Mouse (Mus musculus): ENCODE results near the gene Klhdc8b.

The Klhdc8b gene

DNA sequence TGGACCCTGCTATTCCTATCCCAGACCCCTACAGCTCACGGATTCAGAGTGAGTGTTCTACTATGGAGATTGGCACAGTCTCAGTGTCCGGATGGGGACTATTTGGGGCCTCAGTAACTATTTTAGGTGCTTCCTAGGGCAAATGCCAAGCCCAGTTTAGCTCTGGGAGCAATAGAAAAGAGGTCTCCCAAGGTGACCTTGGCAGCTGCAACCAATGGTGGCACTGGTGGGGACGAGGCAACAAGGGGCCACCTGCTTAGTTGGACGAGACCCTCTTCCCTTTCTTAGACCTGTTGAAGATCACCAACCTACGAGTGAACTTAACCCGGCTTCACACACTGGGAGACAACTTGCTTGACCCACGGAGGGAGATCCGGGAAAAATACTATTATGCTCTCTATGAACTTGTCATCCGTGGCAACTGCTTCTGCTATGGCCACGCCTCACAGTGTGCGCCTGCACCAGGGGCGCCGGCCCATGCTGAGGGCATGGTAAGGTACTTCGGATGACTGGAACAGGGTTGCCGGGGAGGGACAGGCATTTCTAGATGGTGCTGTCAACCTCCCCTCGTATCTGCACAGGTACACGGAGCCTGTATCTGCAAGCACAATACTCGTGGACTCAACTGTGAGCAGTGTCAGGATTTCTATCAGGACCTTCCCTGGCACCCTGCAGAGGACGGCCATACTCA lies 20.3 kb upstream of the Klhdc8b start:
- DNase-seq (ENCODE audit: low read depth, low spot score): no peak

DNA sequence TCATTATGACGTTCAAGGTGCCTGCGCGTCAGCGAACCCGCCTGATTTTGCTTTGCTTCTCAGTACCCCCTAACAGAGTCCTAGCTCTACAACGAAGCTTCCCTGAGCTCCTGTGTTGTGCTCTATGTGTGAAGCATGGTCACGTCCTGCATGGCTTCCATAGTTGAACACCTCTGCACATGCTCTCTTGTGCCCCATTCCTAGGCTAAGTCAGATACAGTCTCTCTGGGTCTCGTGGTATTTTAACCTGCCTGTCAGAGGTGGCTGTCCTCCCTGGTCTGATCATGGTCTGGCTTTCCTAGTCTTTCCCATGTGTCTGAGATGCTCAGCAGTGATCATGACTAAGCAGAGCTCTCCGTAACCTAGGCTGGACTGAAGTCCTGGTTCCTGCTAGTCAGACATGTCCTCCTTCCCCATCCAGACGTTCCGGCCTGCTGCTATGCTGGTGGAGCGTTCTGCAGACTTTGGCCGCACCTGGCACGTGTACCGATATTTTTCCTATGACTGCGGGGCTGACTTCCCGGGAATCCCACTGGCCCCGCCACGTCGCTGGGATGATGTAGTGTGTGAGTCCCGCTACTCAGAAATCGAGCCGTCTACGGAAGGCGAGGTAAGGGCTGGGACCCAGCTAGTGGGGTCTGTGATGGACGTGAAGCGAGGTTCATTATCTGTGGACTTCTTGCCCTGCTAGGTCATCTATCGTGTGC lies 19.6 kb upstream of the Klhdc8b start:
- no peak for DNase-seq (ENCODE audit: low read depth, low spot score)

DNA sequence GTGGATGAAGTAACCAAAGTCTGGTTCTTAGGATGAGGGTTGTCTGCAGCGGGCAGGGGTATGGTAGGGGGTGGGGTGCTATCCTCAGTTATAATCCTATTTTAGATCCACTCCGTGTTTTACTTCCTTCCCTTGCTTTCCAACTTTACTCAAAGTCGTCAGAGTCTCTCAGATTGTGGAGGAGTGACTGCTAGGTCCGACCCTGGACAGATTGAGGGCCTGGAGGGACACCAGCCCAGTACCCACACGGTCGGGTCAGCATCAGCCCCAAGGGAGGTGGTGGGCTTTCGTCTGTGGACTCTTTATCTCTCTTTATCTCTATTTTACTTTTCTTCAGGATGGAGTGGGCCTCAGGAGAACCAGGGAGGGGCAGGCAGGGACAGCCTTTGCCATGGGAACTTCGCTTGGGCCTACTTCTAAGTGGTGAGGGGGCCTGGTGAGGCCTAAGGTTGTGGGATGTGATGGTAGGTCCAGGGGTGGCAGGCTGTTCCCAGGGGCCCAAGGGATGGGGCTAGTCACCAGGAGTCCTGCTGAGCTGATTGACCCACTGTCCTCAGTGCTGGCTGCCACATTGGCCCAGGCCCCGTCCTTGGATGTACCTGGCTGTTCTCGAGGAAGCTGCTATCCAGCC lies 18.5 kb upstream of the Klhdc8b start, which contains the start of gene Lamb2:
Lamb2 (plus strand) TSS at position 16 of the 631 bp plus-strand sequence.
- DNase-seq (ENCODE audit: low read depth, low spot score): no peak

DNA sequence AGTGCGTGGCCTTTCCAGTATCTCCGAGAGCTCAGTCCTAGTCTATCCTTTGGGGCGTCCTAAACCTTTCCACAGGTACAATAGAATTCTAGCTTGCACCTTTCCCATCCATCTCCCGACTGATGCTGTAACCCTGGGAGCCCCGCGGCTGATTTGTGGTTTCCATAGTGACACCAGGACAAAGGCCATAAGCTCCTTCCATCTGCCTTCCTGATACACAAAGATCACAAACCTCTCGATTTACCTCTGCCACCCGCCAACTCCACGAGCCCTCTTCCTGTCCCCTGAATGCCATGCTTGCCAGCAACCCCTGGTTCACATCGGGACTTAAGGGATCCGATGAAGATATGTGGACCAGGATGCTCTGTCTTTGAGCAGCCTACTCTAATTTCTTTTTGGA lies 17.9 kb upstream of the Klhdc8b start:
- no peak for DNase-seq (ENCODE audit: low read depth, low spot score)

DNA sequence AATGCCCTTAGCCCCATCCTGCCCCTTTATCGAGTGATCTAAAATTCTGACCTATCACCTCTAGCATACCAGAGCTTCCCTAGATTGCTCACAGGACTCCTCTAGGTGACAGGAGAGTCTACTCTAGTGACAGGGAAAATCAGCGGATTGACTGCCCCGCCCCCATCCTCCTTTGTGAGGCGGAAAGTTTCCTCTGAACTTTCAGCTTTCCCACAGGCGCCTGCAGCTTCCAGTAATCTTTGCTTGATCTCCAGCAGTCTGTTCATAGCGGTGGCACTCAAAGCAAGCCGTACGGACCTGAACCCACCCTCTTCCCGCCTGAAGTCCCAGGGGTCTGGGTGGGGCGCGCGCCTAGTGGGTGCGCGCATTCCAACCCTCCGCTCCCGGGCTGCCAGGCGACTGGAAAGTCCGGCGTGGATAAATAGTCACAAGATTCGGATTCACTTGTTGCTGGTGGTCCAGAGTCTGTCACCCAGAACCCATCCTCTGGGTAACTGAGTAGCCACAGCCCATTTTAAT lies 17.3 kb upstream of the Klhdc8b start:
- no peak for DNase-seq (ENCODE audit: low read depth, low spot score)

DNA sequence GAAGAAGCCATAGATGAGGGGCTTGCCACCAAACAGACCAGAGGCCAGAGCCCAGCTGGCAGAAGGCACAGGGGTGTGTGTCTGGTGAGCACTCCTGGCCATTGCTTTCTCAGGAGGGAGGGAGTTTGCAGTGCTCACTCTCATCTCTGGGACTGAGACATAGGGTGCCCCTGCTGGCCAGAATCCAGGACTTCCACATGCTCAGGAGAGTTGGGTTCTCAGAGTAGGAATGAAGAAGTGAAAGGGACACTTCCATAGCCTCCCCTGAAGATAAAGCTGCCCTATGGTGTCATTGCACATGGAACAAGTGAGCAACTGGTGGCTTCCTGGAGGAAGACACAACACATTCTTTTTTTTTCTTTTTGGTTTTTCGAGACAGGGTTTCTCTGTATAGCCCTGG lies 13.1 kb upstream of the Klhdc8b start:
- DNase-seq (ENCODE audit: low read depth, low spot score): no peak

DNA sequence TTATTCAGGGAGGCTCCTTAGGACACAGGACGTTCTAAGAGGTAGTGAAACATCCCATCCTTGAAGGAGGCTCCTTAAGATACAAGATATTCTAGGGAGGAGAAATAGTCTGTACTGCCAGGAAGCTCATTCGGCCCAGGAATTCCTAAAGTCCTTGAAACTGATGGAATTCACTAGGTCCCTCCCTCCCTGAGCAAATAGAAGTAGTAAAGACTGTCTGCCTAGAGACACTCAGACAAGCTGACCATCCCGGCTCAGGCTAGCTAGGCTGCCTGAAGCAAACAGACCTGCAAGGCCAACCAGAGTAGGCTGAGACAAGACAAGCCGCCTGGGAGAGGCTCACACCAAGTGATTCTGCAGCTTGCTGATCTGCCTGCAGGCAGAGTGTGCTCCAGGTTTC lies 8.5 kb upstream of the Klhdc8b start:
- no peak for DNase-seq (ENCODE audit: low read depth, low spot score)

DNA sequence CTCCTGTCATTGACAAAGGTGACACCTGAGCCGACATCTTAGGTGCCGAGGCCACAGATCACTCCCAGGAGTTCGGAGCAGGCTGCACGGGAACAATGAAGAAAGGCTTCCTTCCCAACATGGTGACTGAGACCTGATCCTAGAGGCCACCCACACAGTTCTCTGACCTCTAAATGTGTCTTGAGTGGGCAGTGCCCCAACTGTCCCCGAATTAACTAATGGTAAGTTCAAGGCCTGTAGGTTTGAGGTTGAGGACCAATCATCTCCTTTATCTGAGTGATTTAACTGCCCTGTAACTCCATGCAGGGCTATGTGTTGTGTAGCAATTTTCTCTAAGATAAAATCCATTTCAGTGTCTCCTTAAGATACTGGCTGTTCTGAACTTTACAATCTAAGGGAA lies 8.0 kb upstream of the Klhdc8b start:
- DNase-seq (ENCODE audit: low read depth, low spot score): no peak

DNA sequence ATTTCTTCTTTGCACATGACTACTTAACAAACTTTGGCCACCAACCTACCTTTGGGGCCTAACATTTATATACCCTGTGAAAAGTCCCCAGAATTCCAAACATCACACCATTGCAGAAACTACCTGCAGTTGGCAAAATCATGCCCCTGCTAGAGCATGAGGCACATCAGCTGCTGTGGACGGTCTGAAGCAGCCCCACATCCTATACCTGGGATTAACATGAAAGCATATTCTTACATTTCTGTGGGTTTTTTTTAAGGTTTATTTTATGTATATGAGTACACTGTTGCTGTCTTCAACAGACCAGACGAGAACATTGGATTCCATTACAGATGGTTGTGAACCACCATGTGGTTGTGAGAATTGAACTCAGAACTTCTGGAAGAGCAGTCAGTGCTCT lies 4.8 kb upstream of the Klhdc8b start:
- DNase-seq (ENCODE audit: low read depth, low spot score): no peak

DNA sequence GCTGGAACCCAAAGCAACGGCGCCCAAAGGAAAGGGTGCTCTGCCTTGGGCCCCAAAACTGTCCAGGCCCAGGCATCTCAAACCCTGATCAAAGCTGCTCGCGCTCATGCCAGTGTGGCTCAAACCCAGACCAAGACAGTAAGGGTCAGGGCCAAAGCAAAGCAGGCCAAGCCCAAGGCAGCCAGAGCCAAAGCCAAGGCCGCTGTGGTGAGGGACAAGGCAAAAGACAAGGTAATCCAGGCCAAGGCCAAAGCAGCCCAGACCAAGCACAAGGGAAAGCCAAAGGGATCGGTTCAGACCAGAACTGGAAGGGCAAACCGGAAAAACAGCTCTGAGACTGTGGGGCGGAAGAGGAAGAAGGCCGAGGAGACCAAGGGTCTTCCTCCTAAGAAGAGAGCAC lies 2.3 kb upstream of the Klhdc8b start:
- DNase-seq (ENCODE audit: low read depth, low spot score): no peak

DNA sequence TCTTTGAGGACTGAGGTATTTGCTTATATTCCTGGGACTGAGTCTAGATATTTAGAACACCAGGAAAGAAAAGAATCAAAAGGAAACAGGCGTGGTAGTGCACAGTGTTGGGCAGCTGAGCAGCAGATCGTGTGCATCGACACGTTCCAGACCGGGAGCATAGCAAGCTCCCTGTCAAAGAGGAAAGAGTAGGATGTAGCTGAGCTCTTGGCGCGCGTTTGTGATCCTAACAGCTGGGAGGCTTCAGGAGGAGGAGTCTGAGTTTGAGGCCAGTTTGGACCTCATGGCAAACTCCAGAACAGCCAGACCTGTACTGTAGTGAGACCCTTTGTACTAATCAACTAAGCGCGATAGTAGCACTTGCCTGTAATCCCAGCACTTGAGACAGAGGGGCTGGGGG lies 811 bp upstream of the Klhdc8b start:
- DNase-seq (ENCODE audit: low read depth, low spot score): no peak

DNA sequence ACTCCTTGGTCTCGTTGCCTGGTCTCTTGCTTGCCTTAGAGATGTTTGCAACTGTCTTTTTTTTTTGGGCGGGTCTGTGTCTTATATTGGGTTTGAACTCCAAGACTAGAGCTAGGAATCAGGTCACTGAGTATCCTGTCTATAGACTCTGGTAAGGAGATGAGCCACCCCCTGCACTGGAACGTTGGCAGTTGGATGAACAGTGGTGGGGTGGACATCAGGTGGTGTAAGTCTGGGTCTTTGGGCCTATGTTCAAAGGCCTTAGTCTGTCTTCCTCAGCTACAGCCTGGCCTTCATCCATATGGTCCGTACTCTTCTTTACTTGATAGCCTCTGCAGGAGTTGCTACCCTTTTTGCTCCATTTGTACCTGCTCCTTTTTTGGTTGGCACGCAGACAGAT lies 294 bp upstream of the Klhdc8b start:
- no peak for DNase-seq (ENCODE audit: low read depth, low spot score)

DNA sequence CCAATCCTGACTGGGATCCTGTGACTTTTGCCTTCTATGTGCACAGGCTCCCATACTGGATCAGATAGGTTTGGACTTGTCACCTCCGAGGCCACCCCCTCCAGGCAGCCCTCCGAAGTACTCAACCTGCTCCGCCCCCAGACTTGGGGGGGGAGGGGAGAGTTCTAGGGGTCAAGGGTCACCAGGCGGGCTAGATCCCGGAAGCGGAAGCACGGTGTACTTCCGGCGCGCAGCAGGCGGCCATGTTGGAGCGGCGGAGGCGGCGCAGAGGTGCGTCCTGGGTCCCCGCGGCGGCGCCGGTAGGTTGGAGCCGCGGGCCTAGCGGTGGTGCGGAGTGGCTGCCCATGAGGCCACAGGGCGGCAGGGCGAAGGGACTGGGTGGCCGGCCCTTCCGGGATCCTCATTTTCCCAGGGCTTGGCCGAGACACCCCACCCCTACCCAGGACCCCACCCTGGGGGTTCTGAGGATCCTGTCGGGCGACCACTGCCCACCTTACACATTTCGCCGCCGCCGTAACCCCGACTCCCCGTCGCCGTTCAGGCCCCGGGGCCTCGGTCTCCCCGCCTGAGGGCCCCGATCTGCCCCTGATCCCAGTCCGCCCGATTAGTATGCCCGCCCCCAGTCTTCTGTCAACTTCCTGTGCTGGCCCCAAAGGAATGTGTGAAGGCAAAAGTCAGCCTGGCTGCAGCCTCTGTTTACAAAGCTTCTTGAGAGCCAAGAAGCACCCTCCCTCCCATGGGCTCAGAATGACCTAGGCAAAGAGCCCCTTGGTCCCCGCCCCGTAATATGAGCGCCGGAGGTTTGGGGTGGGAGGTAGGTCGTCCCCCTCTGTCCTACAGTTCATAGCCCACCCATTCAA lies 832 bp downstream of the Klhdc8b start, which contains the start of gene Ccdc71:
Ccdc71 (plus strand) TSS at position 209 of the 860 bp plus-strand sequence.
- no peak for DNase-seq (ENCODE audit: low read depth, low spot score)

DNA sequence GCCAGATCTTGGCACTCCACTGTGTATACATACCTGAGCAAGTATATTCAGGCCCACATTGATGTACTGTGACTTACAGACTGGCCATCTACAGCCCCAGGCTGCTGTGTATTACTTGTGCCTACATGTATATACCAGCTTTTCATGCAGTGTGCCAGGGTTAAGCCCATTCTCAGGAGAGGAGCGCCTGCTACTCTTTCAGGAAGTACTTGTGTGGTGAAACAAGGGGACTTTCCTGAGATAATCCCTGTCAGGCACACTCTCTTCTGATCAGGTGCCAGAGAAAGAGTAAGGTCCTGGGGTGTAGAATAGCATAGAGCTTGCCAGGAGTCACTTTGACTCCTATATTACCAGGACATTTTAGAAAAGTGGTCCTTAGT lies 1.5 kb downstream of the Klhdc8b start:
- no peak for DNase-seq (ENCODE audit: low read depth, low spot score)

DNA sequence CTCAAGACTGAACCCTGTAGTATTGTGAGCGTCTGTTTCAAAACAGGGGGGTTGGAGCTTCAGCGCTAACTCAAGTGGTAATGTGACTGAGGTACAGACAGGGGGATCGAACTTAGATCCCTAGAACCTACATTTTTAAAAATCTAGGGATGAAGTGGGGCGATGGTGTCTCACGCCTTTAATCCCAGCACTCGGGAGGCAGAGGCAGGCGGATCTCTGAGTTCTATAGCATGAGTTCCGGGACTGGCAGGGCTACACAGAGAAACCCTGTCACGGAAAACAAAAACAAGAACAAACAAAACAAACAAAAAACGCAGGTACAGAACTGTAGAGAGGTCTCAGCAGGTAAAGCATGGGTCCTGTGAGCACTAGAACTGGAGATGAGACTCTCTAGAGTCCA lies 4.4 kb downstream of the Klhdc8b start:
- DNase-seq (ENCODE audit: low read depth, low spot score): no peak

DNA sequence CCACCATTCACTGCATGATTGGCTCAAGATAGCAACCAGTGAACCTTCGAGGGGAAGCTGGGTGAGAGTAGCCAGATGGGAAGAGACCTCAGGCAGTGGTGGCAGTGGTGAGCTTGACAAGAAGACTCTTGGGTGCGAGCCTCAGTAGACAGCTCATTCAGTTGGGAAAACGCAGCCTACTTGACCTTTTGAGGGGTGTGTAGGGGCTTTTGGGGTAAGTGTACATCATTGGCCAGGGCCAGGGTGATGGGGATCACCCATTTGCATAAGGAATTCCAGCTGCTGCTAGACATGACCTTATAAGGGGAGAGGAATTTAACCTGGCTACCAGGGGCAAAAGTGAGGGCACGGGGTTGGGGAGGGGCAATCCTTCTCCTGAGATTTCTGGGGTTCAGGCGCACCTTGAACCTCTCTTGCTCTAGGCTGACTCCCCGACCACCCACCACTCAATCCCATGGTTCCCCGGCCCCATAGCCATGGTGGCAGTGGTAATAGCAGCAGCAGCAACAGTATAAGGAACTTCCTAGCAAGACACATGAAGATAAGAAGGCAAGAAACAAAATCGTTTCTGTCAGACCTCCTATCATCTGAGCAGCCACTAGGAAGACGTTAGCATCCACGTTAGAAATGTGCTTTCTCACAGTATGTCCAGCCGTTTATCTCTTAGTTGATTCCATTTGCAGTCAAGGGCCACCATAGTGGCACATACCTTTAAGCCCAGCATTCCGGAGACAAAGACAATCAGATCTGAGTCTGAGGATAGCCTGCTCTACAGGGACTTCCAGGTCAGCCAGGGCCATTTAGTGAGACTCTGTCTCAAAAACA lies 5.4 kb downstream of the Klhdc8b start:
- DNase-seq (ENCODE audit: low read depth, low spot score): no peak

DNA sequence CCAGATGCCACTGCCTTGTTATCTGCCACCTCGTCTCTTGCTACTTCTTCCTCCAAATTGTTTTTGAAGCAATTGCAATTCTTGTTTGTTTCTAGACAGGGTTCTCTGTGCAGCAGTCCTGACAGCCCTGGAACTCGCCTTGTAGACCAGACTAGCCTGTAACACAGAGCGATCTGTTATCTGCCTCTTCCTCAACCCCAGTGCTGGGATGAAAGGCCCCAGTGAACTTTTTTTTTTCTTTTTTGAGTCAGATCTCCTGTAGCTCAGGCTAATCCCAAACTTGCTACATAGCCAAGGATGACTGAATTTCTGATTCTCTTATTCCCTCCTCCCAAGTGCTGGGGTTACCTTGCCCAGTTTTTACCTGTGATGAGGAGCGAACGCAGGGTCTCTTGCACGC lies 7.0 kb downstream of the Klhdc8b start:
- DNase-seq (ENCODE audit: low read depth, low spot score): no peak

DNA sequence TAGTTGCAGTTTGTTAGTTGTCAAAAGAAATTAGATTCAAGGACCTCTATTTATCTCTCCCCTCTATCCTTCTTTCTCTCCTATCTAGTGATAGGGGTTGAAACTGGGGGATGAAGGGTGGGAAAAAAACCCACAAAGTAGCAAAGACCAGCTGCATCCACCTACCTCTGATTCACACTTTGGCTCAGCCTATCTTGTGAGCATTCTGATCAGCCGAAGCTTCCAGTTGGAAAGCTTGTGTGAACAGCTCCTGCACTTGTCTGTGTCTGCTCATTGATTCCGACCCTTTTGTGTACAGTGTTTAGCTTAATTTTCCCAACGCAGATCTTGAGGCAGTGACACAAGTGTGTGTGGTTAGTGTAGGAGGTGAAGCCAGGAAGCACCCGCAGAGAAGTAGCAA lies 7.9 kb downstream of the Klhdc8b start:
- DNase-seq (ENCODE audit: low read depth, low spot score): no peak

DNA sequence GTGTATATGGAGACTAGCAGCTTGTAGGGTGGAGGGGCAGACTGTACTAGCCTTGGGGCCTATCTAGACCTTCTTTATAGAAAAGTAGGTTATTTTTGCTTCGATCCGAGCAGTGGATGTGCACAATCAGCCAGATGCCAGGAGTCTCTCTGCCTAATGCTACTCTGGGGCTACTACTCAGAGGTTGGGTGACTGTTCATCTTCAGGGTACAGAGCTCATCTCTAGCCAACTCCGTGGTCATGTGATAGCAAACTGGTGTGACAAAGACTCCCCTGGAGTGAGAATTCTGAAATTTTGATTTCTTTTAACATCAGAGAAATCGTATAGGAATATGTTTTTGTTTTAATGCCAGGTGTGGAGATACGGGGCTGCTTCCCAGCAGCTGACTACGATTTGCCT lies 8.5 kb downstream of the Klhdc8b start:
- DNase-seq (ENCODE audit: low read depth, low spot score): no peak

DNA sequence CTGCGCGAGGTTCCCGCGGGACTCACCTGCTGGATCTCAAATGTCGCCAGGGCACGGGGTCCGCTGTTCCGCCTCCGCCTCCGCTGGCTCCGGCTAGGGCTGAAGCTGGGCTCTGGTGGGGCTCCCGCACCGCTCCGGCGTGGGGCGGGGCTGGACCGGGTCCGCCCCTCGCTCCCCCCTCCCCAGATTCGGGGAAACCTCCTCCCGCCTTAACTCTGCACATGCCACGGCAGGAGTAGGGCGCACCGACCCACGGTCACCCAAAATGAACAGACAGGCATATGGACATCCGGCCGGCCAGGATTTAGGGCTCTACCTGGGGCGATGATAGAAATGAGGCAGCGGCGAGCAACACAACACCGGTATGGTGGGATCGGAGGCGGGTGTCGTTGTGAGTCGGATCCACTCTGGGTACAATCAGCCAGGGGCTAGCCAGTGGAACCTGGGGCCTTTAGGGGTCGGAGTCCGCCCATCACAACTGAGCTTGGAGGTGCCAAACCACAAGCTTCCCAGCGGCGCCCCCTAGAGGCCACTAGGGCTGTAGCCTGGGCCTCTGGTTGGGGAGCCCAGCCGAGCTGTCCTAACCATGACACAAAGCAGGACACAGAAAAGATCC lies 9.0 kb downstream of the Klhdc8b start:
- DNase-seq (ENCODE audit: low read depth, low spot score): no peak
